Mouse (Mus musculus) liver, adult 2 months (tissue): ENCODE results near the gene Ildr1. TPM values are rescaled to one million over a fixed set of nuclear protein-coding genes. Genes with fewer than 3 reads are reported as not detected.

ENCODE experiments used
- DNase-seq: peaks from one replicate; pipeline ENCODE4 v3.0.0-alpha.2; 2011; ENCODE audit warnings: low read depth, low spot score; ENCODE audit errors: extremely low read depth
- H3K27ac ChIP-seq: fragments of 200-500 bp; replicated peaks from 2 replicates; pipeline ENCODE4 v1.5.1; 2012; ENCODE audit warnings: low read depth, mild to moderate bottlenecking, control low read depth, inconsistent platforms, low read length; ENCODE audit not compliant: insufficient read depth
- H3K27me3 ChIP-seq: fragments of 200-500 bp; 2 replicates; pipeline ENCODE4 v1.6.1; 2012; ENCODE audit warnings: mild to moderate bottlenecking, moderate library complexity, low read length, inconsistent platforms; ENCODE audit not compliant: control insufficient read depth, insufficient read depth
- H3K36me3 ChIP-seq: fragments of 200-500 bp; 2 replicates; pipeline ENCODE4 v1.6.1; 2012; ENCODE audit warnings: low read length, inconsistent platforms; ENCODE audit not compliant: control insufficient read depth, insufficient read depth
- H3K4me1 ChIP-seq: fragments of 200-500 bp; 2 replicates; pipeline ENCODE4 v1.6.1; 2011; ENCODE audit warnings: low read length; ENCODE audit not compliant: control insufficient read depth, insufficient read depth
- H3K4me3 ChIP-seq: fragments of 200-500 bp; 2 replicates; pipeline ENCODE4 v1.5.1; 2011; ENCODE audit warnings: low read depth, mild to moderate bottlenecking, control low read depth, low read length, moderate library complexity; ENCODE audit not compliant: insufficient read depth
- H3K79me2 ChIP-seq: fragments of 200-500 bp; 2 replicates; pipeline ENCODE4 v1.6.1; 2012; ENCODE audit warnings: inconsistent platforms, mild to moderate bottlenecking, low read length, moderate library complexity; ENCODE audit not compliant: control insufficient read depth, insufficient read depth
- H3K9ac ChIP-seq: fragments of 200-500 bp; 2 replicates; pipeline ENCODE4 v1.6.1; 2012; ENCODE audit warnings: low read depth, mild to moderate bottlenecking, control low read depth, inconsistent platforms, low read length
- CTCF ChIP-seq: fragments of 200-500 bp; IDR thresholded peaks from 2 replicates; pipeline ENCODE4 v1.5.1; 2011; ENCODE audit warnings: low read depth, low read length, control low read depth
- POLR2A ChIP-seq: fragments of 200-500 bp; IDR thresholded peaks from 2 replicates; pipeline ENCODE4 v1.6.1; 2011; ENCODE audit warnings: low read length, control low read depth; ENCODE audit not compliant: insufficient read depth; ENCODE audit errors: extremely low read depth
- WGBS: fragments of 180-500 bp; shearing (Covaris S2); methylation state at CpG from one replicate; pipeline ENCODE4 v1.1.7; 2018; 5-methylcytosine and 5-hydroxymethylcytosine counted together
- polyA plus RNA-seq: library from polyadenylated mRNA; depleted of rRNA; stranded (reverse); fragments of >200 nt; gene quantifications from 2 replicates; pipeline ENCODE4 v1.2.3, GENCODE M21; 2012
- total RNA-seq: library from RNA; depleted of rRNA; stranded (reverse); fragments of >200 nt; gene quantifications from 2 replicates; pipeline ENCODE4 v1.2.3, GENCODE M21; 2014

Ildr1 gene
- total and polyA plus RNA-seq, 2 experiments = 0.11 to 0.37 TPM

DNA sequence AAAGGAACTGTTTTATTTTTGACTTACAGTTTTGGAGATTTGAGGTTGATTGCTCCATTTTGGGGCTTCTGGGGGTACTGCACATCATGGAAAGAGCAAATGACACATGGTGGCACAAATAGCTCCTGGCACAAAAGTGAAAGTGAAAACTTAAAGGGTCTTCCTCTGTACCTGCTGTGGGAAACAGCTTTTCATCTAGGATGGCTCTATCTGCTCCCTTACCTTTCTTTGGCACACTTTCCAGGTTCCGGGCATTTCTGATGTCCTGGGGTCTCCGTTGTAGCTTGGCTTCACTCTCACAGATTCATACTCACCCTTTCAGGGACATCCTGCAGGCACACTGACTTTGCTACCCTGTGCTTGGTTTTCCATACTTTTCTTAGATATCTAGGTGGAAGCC, 5.7 kb upstream of the Ildr1 start:
- no peak overlapping the region for H3K27ac ChIP-seq

GRCm38 (mm10) chr16:36691484-36691883, 2.3 kb upstream of the Ildr1 start:
- DNase-seq = no peak
- TF ChIP-seq CTCF (no peak), POLR2A (no peak)
- H3K9ac ChIP-seq = no peak overlapping the region
- H3K4me3 ChIP-seq = no peak overlapping the region
- H3K27me3 ChIP-seq = no peaks in the 10 kb centered on the region; the same call in 1 of the 2 replicates
- no peaks in the 10 kb centered on the region for H3K4me1 ChIP-seq
- no peaks in the 10 kb centered on the region for H3K79me2 ChIP-seq
- WGBS = 71% methylated on average over 3 of the region's 3 CpGs
- H3K36me3 ChIP-seq = no peaks in the 10 kb centered on the region
- no peak overlapping the region for H3K27ac ChIP-seq

More for the DNA sequence above, 5.7 kb upstream of the Ildr1 start:
- Histone ChIP-seq H3K9ac (no peak overlapping the region), H3K79me2 (no peaks in the 10 kb centered on the region), H3K36me3 (no peaks in the 10 kb centered on the region), H3K4me3 (no peak overlapping the region), H3K27me3 (no peaks in the 10 kb centered on the region), H3K4me1 (no peaks in the 10 kb centered on the region)
- TF ChIP-seq CTCF = no peak
- TF ChIP-seq POLR2A = no peak
- no peak for DNase-seq
- 93% methylated on average over 2 of the region's 2 CpGs for WGBS

GRCm38 (mm10) chr16:36694798-36695290, 1.1 kb downstream of the Ildr1 start:
- H3K27me3 ChIP-seq = no peaks in the 10 kb centered on the region; the same call in 1 of the 2 replicates
- WGBS = 71% methylated on average over 9 of the region's 9 CpGs
- TF ChIP-seq POLR2A (no peak), CTCF (no peak)
- no peak overlapping the region for H3K27ac ChIP-seq
- no peak for DNase-seq
- H3K9ac ChIP-seq = no peak overlapping the region
- H3K4me3 ChIP-seq = no peak overlapping the region
- no peaks in the 10 kb centered on the region for H3K36me3 ChIP-seq
- H3K4me1 ChIP-seq = no peaks in the 10 kb centered on the region
- no peaks in the 10 kb centered on the region for H3K79me2 ChIP-seq

DNA sequence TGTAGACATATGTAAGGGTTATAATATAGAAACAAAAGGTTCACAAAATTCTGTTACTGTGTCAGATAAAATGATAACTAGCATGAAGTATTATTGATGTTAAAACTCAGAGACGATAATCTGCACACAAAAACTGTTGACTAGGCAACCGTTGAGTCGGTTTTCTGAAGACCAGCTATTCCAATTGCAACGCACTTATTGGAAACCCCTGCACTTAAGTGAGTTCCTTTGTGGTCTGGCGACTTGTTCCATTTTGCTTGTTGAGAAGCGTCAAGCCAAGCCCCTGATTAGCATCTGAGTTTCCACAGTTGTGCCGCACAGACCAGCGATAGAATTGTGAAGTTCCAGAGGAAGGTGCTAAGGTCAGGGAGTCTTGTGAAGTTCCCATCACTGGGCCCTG, 3.6 kb downstream of the Ildr1 start:
- Histone ChIP-seq H3K4me3 (no peak overlapping the region), H3K9ac (no peak overlapping the region), H3K36me3 (no peaks in the 10 kb centered on the region), H3K27me3 (no peaks in the 10 kb centered on the region; the same call in 1 of the 2 replicates), H3K4me1 (no peaks in the 10 kb centered on the region), H3K27ac (no peak overlapping the region), H3K79me2 (no peaks in the 10 kb centered on the region)
- TF ChIP-seq POLR2A (no peak), CTCF (no peak)
- no peak for DNase-seq
- WGBS = 82% methylated on average over 8 of the region's 8 CpGs

DNA sequence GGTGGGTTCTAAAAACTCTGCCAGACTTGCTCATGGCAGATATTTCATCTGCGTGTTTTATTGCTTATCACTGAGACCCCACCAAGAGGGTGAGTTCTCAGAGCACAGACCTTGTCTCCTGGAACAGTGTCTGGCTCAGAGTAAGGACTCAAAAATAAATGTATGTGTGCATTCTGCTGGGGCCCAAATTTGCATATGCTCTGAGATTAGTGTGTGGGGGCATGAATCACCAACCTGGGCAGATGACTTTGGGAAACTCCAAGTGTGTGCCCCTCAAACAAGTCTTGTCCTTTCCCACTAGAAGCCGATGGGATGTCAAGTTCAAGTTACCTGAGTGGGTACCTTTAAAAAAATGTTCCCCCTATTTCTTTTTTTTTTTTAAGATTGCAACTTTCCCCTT, 6.7 kb downstream of the Ildr1 start:
- no peak overlapping the region for H3K27ac ChIP-seq
- TF ChIP-seq CTCF = no peak
- TF ChIP-seq POLR2A = no peak
- no peaks in the 10 kb centered on the region for H3K36me3 ChIP-seq
- no peak overlapping the region for H3K9ac ChIP-seq
- H3K4me1 ChIP-seq = no peaks in the 10 kb centered on the region
- no peak overlapping the region for H3K4me3 ChIP-seq
- 81% methylated on average over 2 of the region's 2 CpGs for WGBS
- no peaks in the 10 kb centered on the region for H3K79me2 ChIP-seq
- no peak for DNase-seq
- H3K27me3 ChIP-seq = no peaks in the 10 kb centered on the region

GRCm38 (mm10) chr16:36707702-36708423, 14.1 kb downstream of the Ildr1 start:
- WGBS = 54% methylated on average over 6 of the region's 6 CpGs
- Histone ChIP-seq H3K36me3 (no peaks in the 10 kb centered on the region), H3K4me1 (peaks cover 5% of the 10 kb centered on the region; the same call in 1 of the 2 replicates), H3K9ac (no peak overlapping the region), H3K27ac (no peak overlapping the region), H3K79me2 (no peaks in the 10 kb centered on the region), H3K4me3 (no peak overlapping the region), H3K27me3 (no peaks in the 10 kb centered on the region)
- TF ChIP-seq POLR2A = no peak
- TF ChIP-seq CTCF = no peak
- DNase-seq = no peak
